Mouse (Mus musculus) forebrain, postnatal 0 days (tissue): ENCODE data around the gene Fosl1. TPM values are rescaled to one million over a fixed set of nuclear protein-coding genes. Genes with fewer than 3 reads are reported as not detected.
A peak's percentile ranks its signal among the peaks of the same experiment; 100 is the strongest.

Source experiments
- ATAC-seq: fragments of 200-750 bp; cut with Nextera tagmentation; 2 replicates; pipeline ENCODE4 v1.8.0; 2017; ENCODE audit warnings: mild to moderate bottlenecking, moderate library complexity
- DNase-seq: peaks from one replicate; pipeline ENCODE4 v3.0.0-alpha.2; 2015
- H3K27ac ChIP-seq: fragments of 300-500 bp; sonication (generic); 2 replicates; pipeline ENCODE4 v1.5.1; 2014; ENCODE audit warnings: low read depth, mild to moderate bottlenecking, antibody characterized with exemption, low read length, moderate library complexity, mixed read lengths
- H3K27me3 ChIP-seq: fragments of 300-500 bp; sonication (generic); 2 replicates; pipeline ENCODE4 v1.6.1; 2014; ENCODE audit warnings: mild to moderate bottlenecking, low read length, mixed read lengths; ENCODE audit not compliant: insufficient read depth
- H3K36me3 ChIP-seq: fragments of 300-500 bp; sonication (generic); 2 replicates; pipeline ENCODE4 v1.6.1; 2014; ENCODE audit warnings: mild to moderate bottlenecking, moderate library complexity; ENCODE audit not compliant: insufficient read depth
- H3K4me1 ChIP-seq: fragments of 300-500 bp; sonication (generic); 2 replicates; pipeline ENCODE4 v1.6.1; 2014; ENCODE audit warnings: antibody characterized with exemption; ENCODE audit not compliant: insufficient read depth
- H3K4me2 ChIP-seq: fragments of 300-500 bp; sonication (generic); 2 replicates; pipeline ENCODE4 v1.6.1; 2014; ENCODE audit warnings: low read depth, mild to moderate bottlenecking, moderate library complexity
- H3K4me3 ChIP-seq: fragments of 300-500 bp; sonication (generic); 2 replicates; pipeline ENCODE4 v1.5.1; 2014; ENCODE audit warnings: low read depth, low read length, mixed read lengths
- H3K9ac ChIP-seq: fragments of 300-500 bp; sonication (generic); 2 replicates; pipeline ENCODE4 v1.6.1; 2014; ENCODE audit warnings: mild to moderate bottlenecking
- H3K9me3 ChIP-seq: fragments of 300-500 bp; sonication (generic); 2 replicates; pipeline ENCODE4 v1.6.1; 2016; ENCODE audit warnings: low read length
- CTCF ChIP-seq: sonication (generic); IDR thresholded peaks from 2 replicates; pipeline ENCODE4 v1.5.1; 2016; ENCODE audit warnings: antibody characterized with exemption, control low read depth, low read depth
- WGBS: fragments of 180-500 bp; shearing (Covaris S2); extraction: QIAGEN DNeasy Blood & Tissue Kit; methylation state at CpG from one replicate; pipeline ENCODE4 v1.1.7; 2014; 5-methylcytosine and 5-hydroxymethylcytosine counted together
- polyA plus RNA-seq: library from polyadenylated mRNA; unstranded; fragments of >200 nt; fragmentation: Nextera tagmentation; extraction: Ambion mirVana; gene quantifications from 2 replicates; pipeline ENCODE4 v1.2.1, GENCODE M21; 2015
- total RNA-seq: library from RNA; depleted of rRNA; stranded (reverse); fragments of >200 nt; gene quantifications from 2 replicates; pipeline ENCODE4 v1.2.3, GENCODE M21; 2014

Fosl1 gene
- total and polyA plus RNA-seq, 2 experiments from 2014 or later = 0.19 TPM; not detected in 1

DNA sequence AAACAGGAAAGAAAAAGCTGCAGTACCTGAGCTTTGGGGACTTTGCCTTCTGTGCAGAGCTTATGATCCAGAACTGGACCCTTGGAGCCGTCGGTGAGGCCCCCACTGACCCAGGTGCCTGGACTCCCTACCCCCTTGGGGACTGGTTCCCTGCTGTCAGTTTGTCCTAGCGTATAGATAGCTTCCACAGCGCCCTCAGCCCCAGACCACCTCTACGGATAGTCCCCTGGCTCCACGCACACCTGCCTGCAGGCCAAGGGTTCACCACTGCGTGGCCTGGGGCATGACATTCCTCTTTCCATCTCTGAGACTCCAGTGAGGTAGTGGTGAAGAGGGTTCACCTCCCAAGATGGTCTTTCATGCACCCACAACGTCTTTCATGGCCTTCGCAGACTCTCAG is 15.9 kb downstream of the Fosl1 start:
- Histone ChIP-seq H3K36me3 (peaks cover 41% of the 10 kb centered on the region), H3K9ac (no peak overlapping the region), H3K4me3 (no peak overlapping the region), H3K9me3 (no peaks in the 10 kb centered on the region), H3K27me3 (no peaks in the 10 kb centered on the region), H3K27ac (no peak overlapping the region), H3K4me1 (peaks cover 16% of the 10 kb centered on the region), H3K4me2 (no peak overlapping the region)
- no peak for TF ChIP-seq CTCF
- 92% methylated on average over 9 of the region's 9 CpGs for WGBS
- no peak for ATAC-seq
- no peak for DNase-seq

DNA sequence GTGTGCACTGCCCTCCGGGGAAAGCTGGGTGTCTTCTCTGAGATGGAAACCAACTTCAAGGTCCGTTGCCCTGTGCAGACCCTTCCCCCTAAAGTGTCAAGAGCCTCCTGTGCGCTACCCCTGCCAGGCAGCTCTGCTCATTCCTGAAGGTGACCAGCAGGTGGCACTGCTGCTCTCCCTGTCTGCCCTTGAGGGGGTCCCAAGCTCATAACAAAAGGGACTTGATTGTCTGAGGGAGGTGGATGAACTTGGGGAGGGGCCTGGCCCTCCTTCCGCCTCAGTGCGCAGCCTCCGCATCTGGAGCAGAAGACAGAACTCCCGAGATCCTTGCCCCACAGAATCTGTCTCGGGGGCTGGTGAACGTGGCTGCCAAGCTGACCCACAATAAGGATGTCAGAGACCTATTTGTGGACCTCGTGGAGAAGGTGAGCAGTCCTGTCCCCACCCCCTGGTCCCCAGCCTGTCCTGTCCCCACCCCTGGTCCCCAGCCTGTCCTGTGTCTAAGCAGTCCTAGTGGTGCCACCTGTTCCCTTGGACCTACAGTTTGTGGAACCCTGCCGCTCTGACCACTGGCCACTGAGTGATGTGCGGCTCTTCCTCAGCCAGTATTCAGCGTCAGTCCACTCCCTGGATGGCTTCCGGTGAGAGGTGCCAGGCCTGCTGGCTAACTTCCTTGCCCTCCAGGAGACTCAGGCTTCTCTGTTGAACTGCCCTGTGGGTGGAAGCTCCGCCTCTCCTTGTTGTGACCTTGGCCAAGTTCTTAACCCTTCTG is 16.6 kb downstream of the Fosl1 start:
- H3K36me3 ChIP-seq = peaks cover 41% of the 10 kb centered on the region
- DNase-seq (peak; percentile 86), ATAC-seq (peak; percentile 70)
- peaks cover 15% of the 10 kb centered on the region for H3K4me1 ChIP-seq
- peak overlapping the region; percentile 64 for H3K27ac ChIP-seq
- H3K4me2 ChIP-seq = peak overlapping the region; percentile 51
- TF ChIP-seq CTCF = peak; percentile 94
- 31% methylated on average over 15 of the region's 15 CpGs for WGBS
- no peaks in the 10 kb centered on the region for H3K27me3 ChIP-seq
- peak overlapping the region; percentile 47 for H3K9ac ChIP-seq
- H3K9me3 ChIP-seq = no peaks in the 10 kb centered on the region
- peak overlapping the region; percentile 29 for H3K4me3 ChIP-seq

DNA sequence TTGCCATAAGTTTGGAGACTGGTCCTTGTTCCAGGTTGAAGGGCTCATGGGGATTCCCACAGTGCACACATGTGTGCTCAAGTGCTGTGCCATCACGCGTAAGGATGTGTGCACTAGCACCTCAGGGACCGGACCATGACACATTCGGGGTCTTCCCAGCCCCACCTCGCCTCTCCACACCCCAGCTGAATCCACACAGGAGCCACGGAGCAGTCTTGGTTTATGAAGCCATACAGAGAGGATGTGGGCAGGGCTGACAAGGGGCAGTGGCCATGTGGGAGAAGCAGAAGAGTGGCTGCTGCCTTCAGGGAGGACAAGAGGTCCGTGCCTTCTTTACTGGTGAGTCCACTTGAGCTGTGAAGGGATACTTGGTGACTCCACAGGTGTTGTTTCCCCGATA is 17.7 kb downstream of the Fosl1 start:
- Histone ChIP-seq H3K9ac (no peak overlapping the region), H3K27me3 (no peaks in the 10 kb centered on the region), H3K4me1 (peaks cover 9% of the 10 kb centered on the region), H3K36me3 (peaks cover 41% of the 10 kb centered on the region), H3K9me3 (no peaks in the 10 kb centered on the region), H3K27ac (no peak overlapping the region), H3K4me3 (no peak overlapping the region), H3K4me2 (no peak overlapping the region)
- 96% methylated on average over 8 of the region's 8 CpGs for WGBS
- TF ChIP-seq CTCF = no peak
- no peak for DNase-seq
- ATAC-seq = no peak

DNA sequence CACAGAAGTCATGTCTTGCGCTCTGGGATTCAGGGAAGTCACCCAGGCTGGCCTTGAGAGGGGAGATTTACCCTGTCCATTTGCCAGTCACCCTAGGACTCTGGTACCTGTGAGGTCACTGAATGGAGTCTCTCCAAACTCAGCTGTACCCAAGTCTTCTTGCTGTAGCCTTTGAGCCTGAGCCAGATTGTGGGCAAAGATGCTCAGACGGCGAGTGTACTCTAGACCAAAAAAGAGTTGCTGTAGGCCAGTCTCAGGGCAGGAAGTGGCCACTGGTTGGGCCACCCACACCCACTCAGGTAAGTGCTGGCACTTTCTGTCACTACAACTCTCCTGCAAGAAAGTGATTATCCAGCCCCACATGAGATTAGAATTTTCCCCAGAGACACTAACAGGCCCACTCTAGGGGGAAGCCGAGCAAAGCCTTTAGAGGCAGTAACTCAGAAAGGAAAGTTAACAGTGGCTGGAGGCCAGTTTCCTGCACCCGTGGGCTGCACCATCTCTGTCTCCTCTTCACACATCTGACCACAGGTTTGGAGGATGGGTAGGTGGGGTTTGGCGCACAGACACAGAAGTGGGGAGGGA is 19.7 kb downstream of the Fosl1 start:
- Histone ChIP-seq H3K4me1 (no peaks in the 10 kb centered on the region; the same call in 1 of the 2 replicates), H3K27ac (no peak overlapping the region), H3K9ac (no peak overlapping the region), H3K27me3 (no peaks in the 10 kb centered on the region), H3K36me3 (peaks cover 41% of the 10 kb centered on the region), H3K4me3 (no peak overlapping the region), H3K4me2 (no peak overlapping the region), H3K9me3 (no peaks in the 10 kb centered on the region)
- no peak for TF ChIP-seq CTCF
- no peak for ATAC-seq
- DNase-seq = no peak
- 91% methylated on average over 6 of the region's 6 CpGs for WGBS

DNA sequence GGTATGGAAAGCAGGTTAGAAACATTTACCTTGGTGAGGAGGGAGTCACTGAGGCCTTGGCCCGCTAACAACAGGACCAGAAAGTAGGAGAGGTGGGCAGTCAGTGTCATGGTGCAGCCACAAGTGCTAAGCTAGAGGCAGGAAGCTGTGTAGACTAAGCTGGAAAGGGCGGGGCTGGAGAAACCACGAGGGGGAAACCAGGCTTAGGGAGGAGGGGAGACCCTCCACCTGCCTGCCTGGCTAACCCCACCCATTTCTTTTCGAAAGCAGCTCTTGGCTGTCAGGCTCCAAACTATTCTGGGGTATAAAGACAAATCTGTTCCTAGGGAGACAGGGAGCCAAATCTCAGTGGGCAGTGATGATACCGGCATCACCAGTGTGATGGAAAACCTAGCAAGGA is 21.0 kb downstream of the Fosl1 start, which contains the start of gene Ctsw:
Gene Ctsw (minus strand): TSS at position 134 of the 400 bp plus-strand sequence.
- Histone ChIP-seq H3K4me1 (no peaks in the 10 kb centered on the region; the same call in 1 of the 2 replicates), H3K9me3 (no peaks in the 10 kb centered on the region), H3K4me3 (no peak within 1 kb of the TSS), H3K4me2 (no peak within 1 kb of the TSS), H3K9ac (no peak within 1 kb of the TSS), H3K27me3 (no peaks in the 10 kb centered on the region), H3K36me3 (peaks cover 29% of the 10 kb centered on the region), H3K27ac (no peak within 1 kb of the TSS)
- ATAC-seq (no peak), DNase-seq (no peak)
- WGBS = 60% methylated on average over 5 of the region's 5 CpGs
- TF ChIP-seq CTCF = no peak

DNA sequence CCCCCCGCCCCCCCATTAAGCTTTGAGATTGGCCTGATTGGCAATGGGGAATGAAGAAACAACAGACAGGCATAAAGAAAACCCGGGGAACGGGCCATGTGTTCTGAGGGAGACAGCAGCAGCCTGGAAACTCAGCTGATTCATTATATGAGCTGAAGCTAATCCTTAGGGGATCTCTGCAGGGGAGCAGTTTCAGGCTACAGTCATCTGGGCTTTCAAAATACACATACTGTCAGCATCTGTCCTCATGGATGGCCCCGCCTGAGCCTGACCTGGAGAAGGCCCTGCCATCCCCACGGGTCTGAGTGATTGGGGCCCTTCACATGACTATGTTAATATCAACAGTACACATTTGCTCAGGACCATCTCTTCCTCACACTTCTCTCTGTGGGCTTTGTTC is 24.5 kb downstream of the Fosl1 start:
- ATAC-seq (no peak), DNase-seq (no peak)
- no peak overlapping the region for H3K4me2 ChIP-seq
- 46% methylated on average over 5 of the region's 5 CpGs for WGBS
- no peaks in the 10 kb centered on the region for H3K27me3 ChIP-seq
- no peak overlapping the region for H3K9ac ChIP-seq
- no peak for TF ChIP-seq CTCF
- H3K4me1 ChIP-seq = peaks cover 6% of the 10 kb centered on the region; the same call in 1 of the 2 replicates
- H3K27ac ChIP-seq = no peak overlapping the region
- peaks cover 4% of the 10 kb centered on the region; the same call in 1 of the 2 replicates for H3K36me3 ChIP-seq
- H3K4me3 ChIP-seq = no peak overlapping the region
- H3K9me3 ChIP-seq = no peaks in the 10 kb centered on the region

DNA sequence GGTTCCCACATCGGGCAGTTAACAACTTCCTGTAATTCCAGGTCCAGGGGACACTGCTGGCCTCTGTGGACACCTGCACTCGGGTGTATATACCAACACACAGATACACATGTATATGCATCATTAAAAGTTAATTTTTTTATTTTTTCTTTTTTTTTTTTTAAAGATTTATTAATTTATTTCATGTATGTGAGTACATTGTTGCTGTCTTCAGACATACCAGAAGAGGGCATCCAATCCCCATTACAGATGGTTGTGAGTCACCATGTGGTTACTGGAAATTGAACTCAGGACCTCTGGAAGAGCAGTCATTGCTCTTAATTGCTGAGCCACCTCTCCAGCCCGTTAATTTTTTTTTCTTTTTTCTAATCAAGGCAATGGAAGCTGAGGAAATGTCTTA is 25.5 kb downstream of the Fosl1 start:
- H3K27me3 ChIP-seq = no peaks in the 10 kb centered on the region
- no peak for ATAC-seq
- H3K4me1 ChIP-seq = peaks cover 6% of the 10 kb centered on the region; the same call in 1 of the 2 replicates
- DNase-seq = no peak
- no peaks in the 10 kb centered on the region for H3K36me3 ChIP-seq
- no peak overlapping the region for H3K9ac ChIP-seq
- no peak overlapping the region for H3K4me3 ChIP-seq
- no peaks in the 10 kb centered on the region for H3K9me3 ChIP-seq
- H3K4me2 ChIP-seq = no peak overlapping the region
- TF ChIP-seq CTCF = peak; percentile 43
- no peak overlapping the region for H3K27ac ChIP-seq
- 77% methylated on average over 3 of the region's 3 CpGs for WGBS
